ENCODE assay signal across 8 mouse cellular contexts in the genomic region with DNA sequence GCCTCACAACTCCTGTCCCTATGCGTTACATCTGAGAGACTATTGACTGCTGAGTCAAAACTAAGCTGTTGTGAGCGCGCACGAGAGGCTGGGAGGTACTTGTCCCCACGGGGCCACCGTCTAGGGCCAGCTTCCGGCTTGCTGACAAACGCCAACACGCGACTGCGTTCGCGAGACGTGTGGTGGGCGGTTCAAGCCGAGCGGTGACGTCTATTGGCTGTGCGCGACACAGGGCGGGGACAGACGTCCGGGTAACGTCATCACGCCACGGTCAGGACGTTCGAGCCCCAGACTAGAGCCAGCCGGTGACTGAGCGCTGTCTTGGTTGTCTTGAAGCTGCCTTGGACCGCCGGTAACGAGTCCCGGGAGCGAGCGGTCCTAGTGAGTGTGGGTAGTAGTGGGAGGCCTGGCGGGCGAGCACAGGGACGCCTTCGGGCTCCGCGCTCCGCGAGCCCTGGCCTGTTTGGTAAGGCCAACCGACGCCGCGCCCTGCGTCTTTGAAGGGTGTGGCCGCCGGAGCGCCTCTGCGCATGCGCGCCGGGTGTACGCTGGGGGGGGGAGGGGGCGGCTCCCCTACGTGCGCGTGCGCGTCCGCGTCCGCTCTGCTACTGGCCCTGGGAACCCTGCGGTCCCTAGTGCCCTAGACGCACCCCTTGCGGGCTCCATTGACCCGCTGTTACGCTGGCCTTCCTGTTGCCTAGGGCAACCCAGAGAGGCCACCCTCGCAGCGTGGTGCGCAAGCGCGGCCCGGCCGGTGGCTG. TPM values are rescaled to one million over a fixed set of nuclear protein-coding genes. Genes with fewer than 3 reads are reported as not detected.
DNase-seq lines count a peak whose midpoint lies in the region; ATAC-seq lines count a peak whose summit lies in the region.

A gene (plus strand): TSS at position 269 of the 761 bp plus-strand sequence.

- peak within 1 kb of the TSS; percentile 93 for H3K27ac ChIP-seq in hindbrain, embryonic 14.5 days

- H3K9ac ChIP-seq in hindbrain, embryonic 14.5 days: peak within 1 kb of the TSS; percentile 85

- H3K4me3 ChIP-seq in hindbrain, embryonic 14.5 days (replicated peaks; ENCODE audit: low read length): peak within 1 kb of the TSS; percentile 84

- H3K36me3 ChIP-seq in hindbrain, embryonic 14.5 days (replicated peaks; ENCODE audit: control insufficient read depth, insufficient read depth): peaks cover 39% of the 10 kb centered on the region

- peak; percentile 99 for DNase-seq in R1 (ENCODE audit: low read depth, low spot score)
- DNase-seq in cerebellum, postnatal 25 days: peak; percentile 99 to 100
- DNase-seq in frontal cortex, postnatal 25 days (ENCODE audit: low spot score in 2 of 2): peak; percentile 97 to 99
- DNase-seq in hindbrain, embryonic 14.5 days (ENCODE audit: low spot score): peak; percentile 99
- peak; percentile 99 to 100 for DNase-seq in layer of hippocampus, postnatal 36 days
- DNase-seq in lung, postnatal 36 days: peak; percentile 99
- DNase-seq in retina, postnatal 1 day: peak; percentile 99
- peak; percentile 99 for DNase-seq in urinary bladder, adult 18-20 months (ENCODE audit: low spot score in 2 of 2)

- no peaks in the 10 kb centered on the region for H3K27me3 ChIP-seq in hindbrain, embryonic 14.5 days (ENCODE audit: control insufficient read depth, insufficient read depth, low read length)

- H3K9me3 ChIP-seq in hindbrain, embryonic 14.5 days (ENCODE audit: control insufficient read depth, low read length): no peaks in the 10 kb centered on the region

- H3K4me2 ChIP-seq in hindbrain, embryonic 14.5 days (replicated peaks): peak within 1 kb of the TSS; percentile 97

- H3K4me1 ChIP-seq in hindbrain, embryonic 14.5 days (replicated peaks; ENCODE audit: control insufficient read depth, insufficient read depth, low read length): peaks cover 15% of the 10 kb centered on the region

- WGBS in hindbrain, embryonic 14.5 days: under 1% methylated on average over 68 of the region's 78 CpGs

- peak; percentile 99 for ATAC-seq in hindbrain, embryonic 14.5 days (ENCODE audit: low FRiP score)

RNA-seq across cellular contexts. Expression of the gene that starts here (rescaled TPM):
- polyA plus RNA-seq in hindbrain, embryonic 14.5 days (2014; fragmentation: Nextera tagmentation; extraction: Ambion mirVana): 65.3 and 66.7 TPM in 2 replicates
- total RNA-seq in layer of hippocampus, postnatal 36 days (2021): 100 to 1,000 TPM; 154 to 191 TPM

Comparison
In these comparisons a context has a peak if more than half of its experiments do, and no peak if none do; other contexts are left out.
1. Peak in every context shown above with its lines: DNase-seq, ATAC-seq, H3K4me3 ChIP-seq and H3K27ac ChIP-seq.